Mouse (Mus musculus) ovary, postnatal 14 days (tissue): ENCODE data around the gene Esd.

Experiments used
- DNase-seq: peaks from one replicate; pipeline ENCODE4 v3.0.0; 2022; ENCODE audit warnings: low spot score

Gene Esd

DNA sequence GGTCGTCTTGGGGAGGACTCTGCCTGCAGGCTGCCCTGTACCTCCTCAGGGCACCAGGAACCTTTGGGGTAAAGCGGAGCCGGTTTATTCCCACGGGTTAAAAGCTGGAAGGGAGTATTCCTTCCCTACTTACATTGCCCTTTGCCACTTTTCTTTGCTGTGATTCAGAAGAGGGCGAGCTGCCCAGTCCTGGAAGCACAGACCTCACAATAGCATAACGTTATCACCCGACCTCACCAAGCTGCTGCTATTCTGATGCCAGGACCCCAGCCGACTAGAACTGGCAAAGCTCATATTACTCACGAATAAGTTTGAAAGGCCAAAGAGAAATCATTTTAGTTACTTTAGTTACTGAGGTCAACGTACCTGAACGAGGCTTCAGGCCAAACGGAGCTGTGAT, 62.8 kb downstream of the Esd start:
- no peak for DNase-seq

GRCm38 (mm10) chr14:74797386-74798062, 65.4 kb downstream of the Esd start:
- DNase-seq: no peak

- no peak for DNase-seq
Observed at GRCm38 (mm10) chr14:74798063-74798890, 66.2 kb downstream of the Esd start.
